In the genomic region with DNA sequence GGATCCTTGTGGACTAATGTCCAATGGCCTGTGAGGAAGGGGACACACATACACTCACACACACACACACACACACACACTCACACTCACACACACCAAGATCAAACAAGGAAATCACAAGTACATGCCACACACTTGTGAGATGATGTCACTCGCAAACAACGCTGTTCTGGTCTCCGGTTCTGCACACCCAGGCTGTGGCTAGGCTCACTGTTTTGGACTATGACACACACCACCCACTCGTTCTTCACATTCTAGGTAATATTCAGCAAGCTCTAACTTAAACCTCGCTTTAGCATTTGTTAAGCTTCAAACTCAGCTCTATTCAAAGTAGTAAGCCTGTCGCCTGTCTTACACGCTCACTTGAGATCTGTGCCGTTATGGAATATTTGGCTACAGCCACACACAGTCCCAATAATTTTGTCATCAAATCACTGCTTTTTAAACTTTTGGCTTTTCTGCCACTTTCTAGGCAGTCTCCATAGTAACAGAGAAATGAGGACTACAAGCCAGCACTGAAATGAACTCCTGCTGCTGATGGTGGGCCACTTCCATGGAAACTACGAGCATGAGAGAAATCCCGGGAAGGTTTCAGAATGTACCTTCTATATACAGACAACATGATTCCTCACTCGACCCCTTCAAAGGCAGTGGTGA, we compare ENCODE assay signal across 20 mouse cellular contexts.
DNase-seq lines count a peak whose midpoint lies in the region; ATAC-seq and TF ChIP-seq lines count a peak whose summit lies in the region.
"Had no signal": no experiment of that assay in that cellular context is flagged by ENCODE, and none has a peak within 500 bp of the region (broad histone marks: within the 10 kb centered on the region; RNA-seq: fewer than 3 reads in every experiment).

No protein-coding gene starts in this region.

- no peak for TF ChIP-seq CTCF in hindbrain, postnatal 0 days (IDR thresholded peaks at IDR 0.05; ENCODE audit: low read depth)

- WGBS in hindbrain, postnatal 0 days: 72% methylated on average over 11 of the region's 11 CpGs
- 84% methylated on average over 11 of the region's 11 CpGs for WGBS in hindbrain, embryonic 16.5 days
- WGBS in hindbrain, embryonic 11.5 days: 90% methylated on average over 11 of the region's 11 CpGs

- H3K4me3 ChIP-seq in hindbrain, postnatal 0 days (ENCODE audit: low read length): no peak overlapping the region
- H3K4me3 ChIP-seq in hindbrain, embryonic 16.5 days (ENCODE audit: low read length): no peak overlapping the region
- no peak overlapping the region for H3K4me3 ChIP-seq in hindbrain, embryonic 11.5 days (ENCODE audit: low read depth, low read length)
- H3K4me3 ChIP-seq: forebrain, embryonic 10.5 days; heart, embryonic 13.5 days; limb, embryonic 15.5 days; liver, embryonic 15.5 days; midbrain, embryonic 15.5 days; neural tube, embryonic 15.5 days had no signal

- no peaks in the 10 kb centered on the region; the same call in 1 of the 2 replicates for H3K4me1 ChIP-seq in hindbrain, postnatal 0 days (ENCODE audit: insufficient read depth, low read length)
- H3K4me1 ChIP-seq in hindbrain, embryonic 16.5 days (ENCODE audit: control insufficient read depth, insufficient read depth, low read depth, low read length): no peaks in the 10 kb centered on the region; the same call in 1 of the 2 replicates
- no peaks in the 10 kb centered on the region for H3K4me1 ChIP-seq in hindbrain, embryonic 11.5 days (replicated peaks; ENCODE audit: control insufficient read depth, insufficient read depth, low read length)
- H3K4me1 ChIP-seq: limb, embryonic 15.5 days; liver, embryonic 15.5 days; midbrain, embryonic 15.5 days had no signal

- H3K9me3 ChIP-seq in hindbrain, postnatal 0 days (ENCODE audit: low read length): no peaks in the 10 kb centered on the region
- no peaks in the 10 kb centered on the region for H3K9me3 ChIP-seq in hindbrain, embryonic 16.5 days (ENCODE audit: control insufficient read depth, low read length)
- no peaks in the 10 kb centered on the region for H3K9me3 ChIP-seq in hindbrain, embryonic 11.5 days (ENCODE audit: control insufficient read depth, low read length)
- H3K9me3 ChIP-seq: forebrain, embryonic 10.5 days; heart, embryonic 13.5 days; limb, embryonic 15.5 days; liver, embryonic 15.5 days; midbrain, embryonic 15.5 days; neural tube, embryonic 15.5 days had no signal

- no peak overlapping the region for H3K4me2 ChIP-seq in hindbrain, postnatal 0 days (ENCODE audit: low read depth, low read length)
- H3K4me2 ChIP-seq in hindbrain, embryonic 16.5 days (ENCODE audit: low read length): no peak overlapping the region
- H3K4me2 ChIP-seq in hindbrain, embryonic 11.5 days (replicated peaks; ENCODE audit: low read depth, low read length): no peak overlapping the region
- H3K4me2 ChIP-seq: heart, embryonic 13.5 days; hindbrain, embryonic 14.5 days; limb, embryonic 15.5 days; liver, embryonic 15.5 days; midbrain, embryonic 15.5 days; neural tube, embryonic 15.5 days had no signal

- no peak overlapping the region for H3K9ac ChIP-seq in hindbrain, postnatal 0 days (replicated peaks; ENCODE audit: low read length)
- no peak overlapping the region for H3K9ac ChIP-seq in hindbrain, embryonic 16.5 days (ENCODE audit: low read depth, low read length)
- no peak overlapping the region for H3K9ac ChIP-seq in hindbrain, embryonic 11.5 days (ENCODE audit: low read depth, low read length)
- H3K9ac ChIP-seq: heart, embryonic 13.5 days; hindbrain, embryonic 14.5 days; limb, embryonic 15.5 days; liver, embryonic 15.5 days; midbrain, embryonic 15.5 days; neural tube, embryonic 15.5 days had no signal

- ATAC-seq in hindbrain, postnatal 0 days: peak; percentile 31; the same call in 1 of the 2 replicates
- ATAC-seq in hindbrain, embryonic 16.5 days: no peak
- no peak for ATAC-seq in hindbrain, embryonic 11.5 days (ENCODE audit: low FRiP score)
- ATAC-seq: midbrain, embryonic 15.5 days had no signal

- H3K27me3 ChIP-seq in hindbrain, postnatal 0 days (ENCODE audit: insufficient read depth, low read length): no peaks in the 10 kb centered on the region
- no peaks in the 10 kb centered on the region for H3K27me3 ChIP-seq in hindbrain, embryonic 16.5 days (replicated peaks; ENCODE audit: control insufficient read depth, insufficient read depth, low read length)
- H3K27me3 ChIP-seq in hindbrain, embryonic 11.5 days (ENCODE audit: control insufficient read depth, insufficient read depth, low read length): no peaks in the 10 kb centered on the region
- H3K27me3 ChIP-seq: heart, embryonic 13.5 days; limb, embryonic 15.5 days; liver, embryonic 15.5 days; midbrain, embryonic 15.5 days; neural tube, embryonic 15.5 days had no signal

- no peak for DNase-seq in hindbrain, postnatal 0 days (ENCODE audit: low spot score)
- peak; percentile 15 for DNase-seq in left cerebral cortex, adult 11 months (ENCODE audit: low spot score)
- no peak for DNase-seq in left cerebral cortex, adult 9 months (ENCODE audit: low spot score in 2 of 2)
- DNase-seq in right cerebral cortex, postnatal 25 days: peak; percentile 27
- no peak for DNase-seq in right cerebral cortex, postnatal 14 days
- DNase-seq in telencephalon, adult 2 months (ENCODE audit: low read depth, low spot score): peak; percentile 50
- no peak for DNase-seq in hindbrain, embryonic 11.5 days (ENCODE audit: low spot score)
- DNase-seq: adrenal gland, postnatal 36 days; B cell, adult 2 months; cerebellum, adult 2 months; cerebellum, postnatal 36 days; thymus, postnatal 25 days had no signal

- no peaks in the 10 kb centered on the region for H3K36me3 ChIP-seq in hindbrain, postnatal 0 days (ENCODE audit: insufficient read depth, low read length)
- peaks cover 5% of the 10 kb centered on the region; the same call in 1 of the 2 replicates for H3K36me3 ChIP-seq in hindbrain, embryonic 16.5 days (ENCODE audit: control insufficient read depth, insufficient read depth, low read length)
- H3K36me3 ChIP-seq in hindbrain, embryonic 11.5 days (ENCODE audit: control insufficient read depth, insufficient read depth, low read length): no peaks in the 10 kb centered on the region
- H3K36me3 ChIP-seq: liver, embryonic 15.5 days; midbrain, embryonic 15.5 days had no signal

- peak overlapping the region; percentile 2; the same call in 1 of the 2 replicates for H3K27ac ChIP-seq in hindbrain, postnatal 0 days
- no peak overlapping the region for H3K27ac ChIP-seq in hindbrain, embryonic 16.5 days (ENCODE audit: low read depth, low read length)
- H3K27ac ChIP-seq in hindbrain, embryonic 11.5 days (ENCODE audit: low read depth, low read length): no peak overlapping the region
- H3K27ac ChIP-seq: forebrain, embryonic 10.5 days; heart, embryonic 13.5 days; hindbrain, embryonic 14.5 days; limb, embryonic 15.5 days; liver, embryonic 15.5 days; midbrain, embryonic 15.5 days; neural tube, embryonic 15.5 days had no signal

Comparison
In these comparisons a context has a peak if more than half of its experiments do, and no peak if none do; other contexts are left out.
1. DNase-seq: peak in left cerebral cortex, adult 11 months (single experiment), right cerebral cortex, postnatal 25 days (single experiment) and telencephalon, adult 2 months (single experiment); none in hindbrain, postnatal 0 days (single experiment), left cerebral cortex, adult 9 months (0 of 2), right cerebral cortex, postnatal 14 days (single experiment) and hindbrain, embryonic 11.5 days (single experiment).